Mouse (Mus musculus) lung, embryonic 16.5 days (tissue): ENCODE data around the gene Faap20. TPM values are rescaled to one million over a fixed set of nuclear protein-coding genes. Genes with fewer than 3 reads are reported as not detected.

Experiments used
- ATAC-seq: fragments of 200-750 bp; cut with Nextera tagmentation; 2 replicates; pipeline ENCODE4 v1.8.0; 2017; ENCODE audit warnings: low read depth, mild to moderate bottlenecking, moderate library complexity
- H3K27ac ChIP-seq: fragments of 300-500 bp; sonication (generic); 2 replicates; pipeline ENCODE4 v1.5.1; 2014; ENCODE audit warnings: mild to moderate bottlenecking, control low read depth, low read length
- H3K27me3 ChIP-seq: fragments of 300-500 bp; sonication (generic); 2 replicates; pipeline ENCODE4 v1.6.1; 2014; ENCODE audit warnings: low read depth, low read length, mixed read lengths; ENCODE audit not compliant: control insufficient read depth, insufficient read depth
- H3K36me3 ChIP-seq: fragments of 300-500 bp; sonication (generic); 2 replicates; pipeline ENCODE4 v1.6.1; 2014; ENCODE audit warnings: low read length; ENCODE audit not compliant: control insufficient read depth, insufficient read depth
- H3K4me1 ChIP-seq: fragments of 300-500 bp; sonication (generic); replicated peaks from 2 replicates; pipeline ENCODE4 v1.6.1; 2014; ENCODE audit warnings: low read length, mixed read lengths; ENCODE audit not compliant: control insufficient read depth, insufficient read depth
- H3K4me2 ChIP-seq: fragments of 300-500 bp; sonication (generic); 2 replicates; pipeline ENCODE4 v1.6.1; 2014; ENCODE audit warnings: low read depth, low read length, control low read depth
- H3K4me3 ChIP-seq: fragments of 300-500 bp; sonication (generic); 2 replicates; pipeline ENCODE4 v1.5.1; 2014; ENCODE audit warnings: mild to moderate bottlenecking, low read length, control low read depth
- H3K9ac ChIP-seq: fragments of 300-500 bp; sonication (generic); 2 replicates; pipeline ENCODE4 v1.6.1; 2014; ENCODE audit warnings: low read length, control low read depth
- H3K9me3 ChIP-seq: fragments of 300-500 bp; sonication (generic); 2 replicates; pipeline ENCODE4 v1.6.1; 2016; ENCODE audit warnings: low read length; ENCODE audit not compliant: control insufficient read depth
- WGBS: fragments of 180-500 bp; shearing (Covaris S2); extraction: QIAGEN DNeasy Blood & Tissue Kit; methylation state at CpG from one replicate; pipeline ENCODE4 v1.1.7; 2014; 5-methylcytosine and 5-hydroxymethylcytosine counted together
- polyA plus RNA-seq: library from polyadenylated mRNA; unstranded; fragments of >200 nt; fragmentation: Nextera tagmentation; extraction: Ambion mirVana; gene quantifications from 2 replicates; pipeline ENCODE4 v1.2.1, GENCODE M21; 2015

The Faap20 gene
- polyA plus RNA-seq, 1 experiment from 2014 or later: 78.6 TPM

GRCm38 (mm10) chr4:155300421-155301097 is 51.0 kb downstream of the Faap20 start:
- Histone ChIP-seq H3K36me3 (no peaks in the 10 kb centered on the region), H3K4me2 (no peak overlapping the region), H3K27ac (no peak overlapping the region), H3K27me3 (no peaks in the 10 kb centered on the region), H3K4me1 (no peaks in the 10 kb centered on the region), H3K9ac (no peak overlapping the region), H3K4me3 (no peak overlapping the region), H3K9me3 (no peaks in the 10 kb centered on the region)
- 63% methylated on average over 21 of the region's 21 CpGs for WGBS
- no peak for ATAC-seq

- Histone ChIP-seq H3K36me3 (no peaks in the 10 kb centered on the region), H3K9me3 (no peaks in the 10 kb centered on the region), H3K4me3 (no peak overlapping the region), H3K9ac (no peak overlapping the region), H3K27me3 (no peaks in the 10 kb centered on the region), H3K4me2 (no peak overlapping the region), H3K4me1 (no peaks in the 10 kb centered on the region), H3K27ac (no peak overlapping the region)
- 89% methylated on average over 7 of the region's 7 CpGs for WGBS
- ATAC-seq: no peak
Measured at GRCm38 (mm10) chr4:155301098-155301447, 51.5 kb downstream of the Faap20 start.

- H3K4me2 ChIP-seq: no peak overlapping the region
- no peak overlapping the region for H3K9ac ChIP-seq
- H3K36me3 ChIP-seq: no peaks in the 10 kb centered on the region
- H3K9me3 ChIP-seq: no peaks in the 10 kb centered on the region
- H3K27ac ChIP-seq: no peak overlapping the region
- 54% methylated on average over 4 of the region's 4 CpGs for WGBS
- no peak for ATAC-seq
- no peak overlapping the region for H3K4me3 ChIP-seq
- H3K4me1 ChIP-seq: 0 out of 2 replicates have a peak, but pooled peaks cover 2% of the 10 kb centered on the region
- H3K27me3 ChIP-seq: no peaks in the 10 kb centered on the region
Measured at GRCm38 (mm10) chr4:155301965-155302364, 52.4 kb downstream of the Faap20 start.

DNA sequence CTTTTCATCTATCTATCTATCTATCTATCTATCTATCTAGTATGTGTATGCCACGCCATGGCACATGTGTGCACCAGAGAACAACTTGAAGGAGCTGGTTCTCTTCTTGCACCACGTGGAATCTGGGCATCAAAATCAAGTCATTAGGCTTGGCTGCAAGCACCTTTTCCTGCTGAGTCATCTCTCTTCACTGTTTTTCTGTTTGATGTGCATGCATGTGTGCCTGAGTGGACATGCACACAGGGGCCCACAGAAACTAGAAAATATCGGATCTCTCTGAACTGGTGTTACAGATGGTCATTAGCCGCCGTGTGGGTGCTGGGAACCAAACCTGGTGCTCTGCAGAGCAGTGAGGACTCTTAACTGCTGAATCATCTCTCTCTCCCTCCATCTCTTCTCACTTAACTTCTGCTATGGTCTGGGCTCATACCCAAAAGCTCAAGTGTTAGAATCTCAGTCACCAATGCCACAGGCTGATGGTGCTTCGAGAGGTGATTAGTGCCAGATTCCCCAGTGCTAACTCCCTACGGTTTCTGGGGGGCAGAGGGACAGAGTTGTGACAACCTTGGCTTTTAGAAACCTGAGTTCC is 55.0 kb downstream of the Faap20 start:
- no peaks in the 10 kb centered on the region for H3K36me3 ChIP-seq
- H3K4me3 ChIP-seq: no peak overlapping the region
- WGBS: 73% methylated on average over 7 of the region's 7 CpGs
- H3K9me3 ChIP-seq: no peaks in the 10 kb centered on the region
- no peak overlapping the region for H3K27ac ChIP-seq
- no peaks in the 10 kb centered on the region for H3K27me3 ChIP-seq
- no peak overlapping the region for H3K9ac ChIP-seq
- no peak for ATAC-seq
- H3K4me1 ChIP-seq: peaks cover 13% of the 10 kb centered on the region
- H3K4me2 ChIP-seq: no peak overlapping the region

GRCm38 (mm10) chr4:155305531-155306031 is 56.0 kb downstream of the Faap20 start:
- no peaks in the 10 kb centered on the region for H3K36me3 ChIP-seq
- no peaks in the 10 kb centered on the region for H3K9me3 ChIP-seq
- WGBS: 44% methylated on average over 8 of the region's 8 CpGs
- H3K4me3 ChIP-seq: no peak overlapping the region
- H3K4me1 ChIP-seq: peaks cover 13% of the 10 kb centered on the region
- no peak overlapping the region for H3K27ac ChIP-seq
- no peak overlapping the region for H3K9ac ChIP-seq
- no peak overlapping the region for H3K4me2 ChIP-seq
- no peak for ATAC-seq
- no peaks in the 10 kb centered on the region for H3K27me3 ChIP-seq

Other genes with a start within 250 kb of the Faap20 start
- gene Plch2, start 193.0 kb upstream of the Faap20 start, polyA plus RNA-seq: 11.4 and 14.9 TPM in 2 replicates
- gene Pex10, start 182.8 kb upstream of the Faap20 start, polyA plus RNA-seq: 26.8 and 27.4 TPM in 2 replicates
- gene Rer1, start 163.4 kb upstream of the Faap20 start, polyA plus RNA-seq: 150 and 157 TPM in 2 replicates
- gene Morn1, start 163.2 kb upstream of the Faap20 start, polyA plus RNA-seq: 6.3 and 6.9 TPM in 2 replicates
- gene Ski, start 27.2 kb upstream of the Faap20 start, polyA plus RNA-seq: 15.8 and 16.7 TPM in 2 replicates
- gene Prkcz, start 111.6 kb downstream of the Faap20 start, polyA plus RNA-seq: 20.6 and 21.1 TPM in 2 replicates
- 0.08 and 0.16 TPM in 2 replicates for gene Gabrd, start 148.3 kb downstream of the Faap20 start, polyA plus RNA-seq
- gene Cfap74, start 159.4 kb downstream of the Faap20 start, polyA plus RNA-seq: 2.8 and 3.0 TPM in 2 replicates
- gene Tmem52, start 219.3 kb downstream of the Faap20 start, polyA plus RNA-seq: 0.40 and 0.72 TPM in 2 replicates
- 389 and 455 TPM in 2 replicates for gene Gnb1, start 241.6 kb downstream of the Faap20 start, polyA plus RNA-seq